Mouse (Mus musculus) B cell, adult 67 days (primary cell): ENCODE data around the gene Olfr898. TPM values are rescaled to one million over a fixed set of nuclear protein-coding genes. Genes with fewer than 3 reads are reported as not detected.

Experiments
- total RNA-seq, 2 experiments: library from RNA; stranded (reverse); gene quantifications; 4 replicates each; pipeline ENCODE4 v1.2.4; 2023

The Olfr898 gene
- total RNA-seq: not detected

GRCm38 (mm10) chr9:38348111-38348510 is at the start of gene Olfr898:
TSS of gene Olfr898 (plus strand) at chr9:38348411.

GRCm38 (mm10) chr9:38328760-38329159 is 19.5 kb upstream of the Olfr898 start, which contains the start of gene Olfr25:
TSS of gene Olfr25 (plus strand) at chr9:38329060.

GRCm38 (mm10) chr9:38366596-38366995 is 18.4 kb downstream of the Olfr898 start, which contains the start of gene Olfr250:
TSS of gene Olfr250 (plus strand) at chr9:38366896.

GRCm38 (mm10) chr9:38376786-38377185 is 28.6 kb downstream of the Olfr898 start, which contains the start of gene Olfr251:
TSS of gene Olfr251 (plus strand) at chr9:38377086.

GRCm38 (mm10) chr9:38401398-38401797 is 53.2 kb downstream of the Olfr898 start, which contains the start of gene Olfr147:
TSS of gene Olfr147 (plus strand) at chr9:38401698.

Other genes with a start within 250 kb of the Olfr898 start
- gene Olfr888, start 240.3 kb upstream of the Olfr898 start, total RNA-seq: not detected
- under 1 TPM in 1 of 2 experiments, not detected in 1; 0.12 TPM for gene Olfr889, start 233.2 kb upstream of the Olfr898 start, total RNA-seq
- gene Olfr890, start 205.9 kb upstream of the Olfr898 start, total RNA-seq: not detected
- not detected for gene Olfr891, start 167.6 kb upstream of the Olfr898 start, total RNA-seq
- not detected for gene Olfr893, start 140.0 kb upstream of the Olfr898 start, total RNA-seq
- not detected for gene Olfr894, start 130.4 kb upstream of the Olfr898 start, total RNA-seq
- gene Olfr143, start 95.6 kb upstream of the Olfr898 start, total RNA-seq: not detected
- not detected for gene Olfr895, start 80.6 kb upstream of the Olfr898 start, total RNA-seq
- gene Olfr896-ps1, start 57.3 kb upstream of the Olfr898 start, total RNA-seq: not detected
- gene Olfr25, start 19.4 kb upstream of the Olfr898 start, total RNA-seq: not detected
- not detected for gene Olfr250, start 18.5 kb downstream of the Olfr898 start, total RNA-seq
- not detected for gene Olfr251, start 28.7 kb downstream of the Olfr898 start, total RNA-seq
- gene Olfr147, start 53.3 kb downstream of the Olfr898 start, total RNA-seq: not detected
- not detected for gene Olfr901, start 81.0 kb downstream of the Olfr898 start, total RNA-seq
- gene Olfr902, start 99.2 kb downstream of the Olfr898 start, total RNA-seq: not detected
- not detected for gene Olfr904, start 114.7 kb downstream of the Olfr898 start, total RNA-seq
- not detected for gene Olfr905, start 122.7 kb downstream of the Olfr898 start, total RNA-seq
- gene Olfr906, start 138.7 kb downstream of the Olfr898 start, total RNA-seq: not detected
- not detected for gene Olfr907, start 147.4 kb downstream of the Olfr898 start, total RNA-seq
- gene Olfr911-ps1, start 173.2 kb downstream of the Olfr898 start, total RNA-seq: not detected
- gene Olfr910, start 189.4 kb downstream of the Olfr898 start, total RNA-seq: not detected
- not detected for gene Olfr912, start 231.8 kb downstream of the Olfr898 start, total RNA-seq
- gene Olfr913, start 244.3 kb downstream of the Olfr898 start, total RNA-seq: not detected